Mouse (Mus musculus): ENCODE results near the gene Surf1.

GRCm38 (mm10) chr2:26906431-26906830 is 9.9 kb downstream of the Surf1 start:
- no peak for TF ChIP-seq HCFC1 (IDR thresholded peaks at IDR 0.05; ENCODE audit: borderline replicate concordance, insufficient read depth, low read length)
- TF ChIP-seq CHD2 (IDR thresholded peaks at IDR 0.05; ENCODE audit: low read depth, low read length) = no peak
- TF ChIP-seq ZNF384 (IDR thresholded peaks at IDR 0.05; ENCODE audit: low read depth, low read length) = no peak
- no peak for TF ChIP-seq ZC3H11A (IDR thresholded peaks at IDR 0.05; ENCODE audit: borderline replicate concordance, low read depth, low read length)

All from ES-E14 (cell line).